In genomic region chr1:118321661-118322201, GRCm38 (mm10) we compare ENCODE assay signal across 8 mouse cellular contexts. TPM values are rescaled to one million over a fixed set of nuclear protein-coding genes. Genes with fewer than 3 reads are reported as not detected.
DNase-seq lines count a peak whose midpoint lies in the region; ATAC-seq and TF ChIP-seq lines count a peak whose summit lies in the region.

Gene Nifk, plus strand, starts transcription at chr1:118321839.

- peak within 1 kb of the TSS; percentile 94 for H3K4me2 ChIP-seq in hindbrain, postnatal 0 days (ENCODE audit: low read depth, low read length)

- H3K9ac ChIP-seq in hindbrain, postnatal 0 days (replicated peaks; ENCODE audit: low read length), result peak within 1 kb of the TSS; percentile 79

- no peaks in the 10 kb centered on the region for H3K27me3 ChIP-seq in hindbrain, postnatal 0 days (ENCODE audit: insufficient read depth, low read length)

- peak; percentile 97 for ATAC-seq in hindbrain, postnatal 0 days
- ATAC-seq in megakaryocyte, adult 5-6 weeks (ENCODE audit: poor library complexity, severe bottlenecking), result peak; percentile 95

- no peaks in the 10 kb centered on the region for H3K9me3 ChIP-seq in hindbrain, postnatal 0 days (ENCODE audit: low read length)

- peak; percentile 90 for TF ChIP-seq CTCF in hindbrain, postnatal 0 days (IDR thresholded peaks at IDR 0.05; ENCODE audit: low read depth)
- peak; percentile 92 for TF ChIP-seq CTCF in left cerebral cortex, adult 2 months (IDR thresholded peaks at IDR 0.05)

- peaks cover 10% of the 10 kb centered on the region; the same call in 1 of the 2 replicates for H3K36me3 ChIP-seq in hindbrain, postnatal 0 days (ENCODE audit: insufficient read depth, low read length)

- H3K4me1 ChIP-seq in hindbrain, postnatal 0 days (ENCODE audit: insufficient read depth, low read length), result peaks cover 10% of the 10 kb centered on the region

- H3K4me3 ChIP-seq in hindbrain, postnatal 0 days (ENCODE audit: low read length), result peak within 1 kb of the TSS; percentile 89
- H3K4me3 ChIP-seq in left cerebral cortex, adult 2 months, result peak within 1 kb of the TSS; percentile 78

- intact Hi-C loops in left cerebral cortex, adult 2 months (cut with DNase I), result loop anchor here (1.0 to 5.0 kb wide), 3 partner anchors 10 to 436 kb away; partner anchors contain the start of gene Tsn

- WGBS in hindbrain, postnatal 0 days, result under 1% methylated on average over 37 of the region's 37 CpGs

- DNase-seq in WW6 (ENCODE audit: low read depth, low spot score), result peak; percentile 84
- DNase-seq in cerebellum, postnatal 4 days (ENCODE audit: low spot score in 2 of 2), result peak; percentile 79 to 92
- peak; percentile 93 for DNase-seq in gastrocnemius, adult 18-20 months (ENCODE audit: low spot score)
- DNase-seq in hindbrain, postnatal 0 days (ENCODE audit: low spot score), result peak; percentile 98
- peak; percentile 92 for DNase-seq in left cerebral cortex, adult 2 months (ENCODE audit: extremely low spot score in 1 of 2, low spot score in 2 of 2)
- DNase-seq in right cerebral cortex, adult 2 months (ENCODE audit: low spot score in 2 of 2), result peak; percentile 95 to 96
- peak; percentile 92 for DNase-seq in urinary bladder, postnatal 14 days (ENCODE audit: low spot score)

- peak within 1 kb of the TSS; percentile 62; the same call in 1 of the 2 replicates for H3K27ac ChIP-seq in hindbrain, postnatal 0 days
- peak within 1 kb of the TSS; percentile 60 for H3K27ac ChIP-seq in left cerebral cortex, adult 2 months

RNA-seq across cellular contexts. Expression of gene Nifk, which starts in this region (rescaled TPM):
- 10 to 100 TPM; 14.8 to 14.9 TPM for total RNA-seq in gastrocnemius, adult 18-20 months (2021)
- total RNA-seq in hindbrain, postnatal 0 days (2014; rRNA removed), result 25.6 and 25.8 TPM in 2 replicates
- polyA plus RNA-seq in hindbrain, postnatal 0 days (2015; fragmentation: Nextera tagmentation; extraction: Ambion mirVana), result 64.8 and 65.8 TPM in 2 replicates
- total RNA-seq in left cerebral cortex, adult 2 months (2021), result 10 to 100 TPM; 17.3 to 19.1 TPM
- 54.6 and 61.2 TPM in 2 replicates for total RNA-seq in megakaryocyte, adult 5-6 weeks (2015)
- 51.1 and 64.4 TPM in 2 replicates for total RNA-seq in megakaryocyte, adult 5-6 weeks (2017)

Comparison
In these comparisons a context has a peak if more than half of its experiments do, and no peak if none do; other contexts are left out.
1. Peak in every context shown above with its lines: DNase-seq, ATAC-seq, H3K4me3 ChIP-seq and H3K27ac ChIP-seq.